Mouse (Mus musculus) neural tube, embryonic 15.5 days (tissue): ENCODE measurements around the gene Nfkb1. TPM values are rescaled to one million over a fixed set of nuclear protein-coding genes. Genes with fewer than 3 reads are reported as not detected.

Source experiments
- ATAC-seq: fragments of 200-750 bp; cut with Nextera tagmentation; 2 replicates; pipeline ENCODE4 v1.8.0; 2017; ENCODE audit warnings: mild to moderate bottlenecking, moderate TSS enrichment, moderate library complexity; ENCODE audit not compliant: low FRiP score
- H3K27ac ChIP-seq: fragments of 300-500 bp; sonication (generic); replicated peaks from 2 replicates; pipeline ENCODE4 v1.5.1; 2015; ENCODE audit warnings: mild to moderate bottlenecking, inconsistent platforms
- H3K27me3 ChIP-seq: fragments of 300-500 bp; sonication (generic); replicated peaks from 2 replicates; pipeline ENCODE4 v1.6.1; 2015; ENCODE audit warnings: inconsistent platforms
- H3K36me3 ChIP-seq: fragments of 300-500 bp; sonication (generic); 2 replicates; pipeline ENCODE4 v1.6.1; 2015; ENCODE audit warnings: inconsistent platforms
- H3K4me1 ChIP-seq: fragments of 300-500 bp; sonication (generic); 2 replicates; pipeline ENCODE4 v1.6.1; 2015; ENCODE audit warnings: inconsistent platforms
- H3K4me2 ChIP-seq: fragments of 300-500 bp; sonication (generic); 2 replicates; pipeline ENCODE4 v1.6.1; 2015; ENCODE audit warnings: inconsistent platforms, mild to moderate bottlenecking, moderate library complexity
- H3K4me3 ChIP-seq: fragments of 300-500 bp; sonication (generic); replicated peaks from 2 replicates; pipeline ENCODE4 v1.5.1; 2015; ENCODE audit warnings: mild to moderate bottlenecking, inconsistent platforms
- H3K9ac ChIP-seq: fragments of 300-500 bp; sonication (generic); replicated peaks from 2 replicates; pipeline ENCODE4 v1.6.1; 2015; ENCODE audit warnings: mild to moderate bottlenecking, inconsistent platforms
- H3K9me3 ChIP-seq: fragments of 300-500 bp; sonication (generic); replicated peaks from 2 replicates; pipeline ENCODE4 v1.6.1; 2016; ENCODE audit warnings: inconsistent platforms
- WGBS: fragments of 180-500 bp; shearing (Covaris S2); methylation state at CpG from one replicate; pipeline ENCODE4 v1.1.7; 2015; ENCODE audit warnings: mixed read lengths; 5-methylcytosine and 5-hydroxymethylcytosine counted together
- polyA plus RNA-seq: library from polyadenylated mRNA; unstranded; fragments of >200 nt; fragmentation: Nextera tagmentation; extraction: Ambion mirVana; gene quantifications from 2 replicates; pipeline ENCODE4 v1.2.1, GENCODE M21; 2015

The Nfkb1 gene
- polyA plus RNA-seq, 1 experiment from 2014 or later: 7.7 TPM

DNA sequence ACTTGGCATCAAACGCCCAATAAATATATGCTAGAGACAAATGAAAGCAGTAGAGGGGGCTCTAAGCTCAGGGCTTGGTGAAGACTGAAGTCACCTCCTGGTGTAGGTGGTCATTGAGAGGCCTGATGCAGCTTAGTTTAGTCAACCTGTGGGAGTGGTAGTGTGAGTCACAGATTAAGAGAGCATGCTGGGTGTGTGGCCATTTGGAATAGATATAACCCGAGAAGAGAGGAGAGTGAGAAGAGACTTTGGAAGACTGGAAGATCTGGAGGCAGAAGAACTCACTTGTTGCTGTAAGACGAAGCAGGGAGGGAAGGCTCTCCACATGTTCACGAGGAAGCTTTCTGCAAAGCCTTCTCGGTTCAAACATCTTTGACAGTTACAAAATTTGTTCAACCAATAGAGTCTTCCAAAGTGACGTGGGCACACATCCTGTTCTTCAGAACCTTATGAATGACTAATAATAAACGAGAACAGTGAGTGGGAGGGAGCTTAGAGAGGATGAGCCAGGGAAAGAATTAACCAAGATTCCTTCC, 135.2 kb downstream of the Nfkb1 start:
- WGBS: 86% methylated on average over 7 of the region's 7 CpGs

DNA sequence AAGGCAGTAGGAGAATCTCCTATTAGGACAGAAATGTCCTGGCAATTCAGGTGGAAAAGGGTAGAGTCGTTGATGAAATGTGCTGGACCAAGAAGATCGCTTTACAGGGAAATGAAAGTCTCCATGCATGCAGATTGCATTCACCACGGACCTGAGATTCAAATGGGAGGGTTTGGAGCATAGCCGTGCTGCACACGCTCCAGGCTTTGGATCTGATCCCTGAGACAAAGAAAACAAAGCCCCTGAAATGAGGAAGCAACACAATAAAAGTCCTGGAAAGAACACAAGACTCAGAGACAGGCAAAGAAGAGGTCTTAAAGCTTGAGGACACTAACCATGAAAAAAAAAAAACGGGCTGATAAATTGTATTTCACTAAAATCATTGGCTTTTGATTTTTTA, 136.2 kb downstream of the Nfkb1 start:
- no peak for ATAC-seq
- no peaks in the 10 kb centered on the region for H3K4me1 ChIP-seq
- 43% methylated on average over 6 of the region's 6 CpGs for WGBS
- H3K36me3 ChIP-seq: no peaks in the 10 kb centered on the region
- no peaks in the 10 kb centered on the region for H3K9me3 ChIP-seq
- H3K9ac ChIP-seq: no peak overlapping the region
- no peak overlapping the region for H3K4me3 ChIP-seq
- no peaks in the 10 kb centered on the region for H3K27me3 ChIP-seq
- no peak overlapping the region for H3K4me2 ChIP-seq
- no peak overlapping the region for H3K27ac ChIP-seq

More for the DNA sequence above, 135.2 kb downstream of the Nfkb1 start:
- Histone ChIP-seq H3K4me1 (no peaks in the 10 kb centered on the region), H3K9ac (no peak overlapping the region), H3K27ac (no peak overlapping the region), H3K27me3 (no peaks in the 10 kb centered on the region), H3K36me3 (no peaks in the 10 kb centered on the region), H3K4me2 (no peak overlapping the region), H3K9me3 (no peaks in the 10 kb centered on the region), H3K4me3 (no peak overlapping the region)
- ATAC-seq: no peak

DNA sequence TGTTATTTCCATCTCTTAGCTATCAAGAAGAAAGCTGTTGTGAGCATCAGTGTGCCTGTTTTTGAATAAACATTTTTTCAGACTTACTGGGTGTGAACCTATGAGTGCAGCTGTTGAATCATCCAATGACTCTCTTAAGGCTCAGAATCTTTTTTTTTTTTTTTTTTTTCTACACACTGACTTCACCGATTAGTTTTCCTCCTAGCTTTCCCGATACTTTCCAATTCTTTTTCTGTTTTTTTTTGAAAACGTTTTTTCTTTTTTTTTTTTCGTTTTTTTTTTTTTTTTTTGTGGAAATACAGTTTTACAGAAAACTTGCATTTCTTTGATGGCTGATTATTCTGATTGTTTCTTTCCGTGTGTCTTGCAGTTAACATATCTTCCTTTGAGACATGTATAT, 138.5 kb downstream of the Nfkb1 start:
- Histone ChIP-seq H3K4me2 (no peak overlapping the region), H3K27me3 (no peaks in the 10 kb centered on the region), H3K4me3 (no peak overlapping the region), H3K9ac (no peak overlapping the region), H3K4me1 (no peaks in the 10 kb centered on the region), H3K9me3 (no peaks in the 10 kb centered on the region), H3K27ac (no peak overlapping the region), H3K36me3 (no peaks in the 10 kb centered on the region)
- ATAC-seq: no peak
- 79% methylated on average over 5 of the region's 5 CpGs for WGBS

DNA sequence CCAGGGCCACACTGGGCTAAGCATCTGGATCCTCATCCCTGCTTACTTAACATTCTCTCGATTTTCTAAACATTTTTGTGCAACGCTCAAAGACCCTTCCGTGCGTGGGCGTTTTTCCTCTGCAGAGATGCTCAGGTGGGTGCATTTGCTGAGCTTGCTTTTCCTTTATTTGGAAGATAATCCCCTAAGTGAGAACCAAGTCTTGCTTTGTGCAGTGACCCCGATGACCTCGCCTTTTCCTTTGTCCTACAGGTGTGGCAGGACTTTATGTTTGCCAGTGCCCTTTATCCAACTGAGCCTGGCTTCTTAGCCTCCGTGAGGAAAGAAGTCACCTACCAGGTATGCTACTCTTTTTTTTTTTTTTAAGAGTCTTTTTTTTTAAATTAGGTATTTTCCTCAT, 144.0 kb downstream of the Nfkb1 start:
- H3K4me1 ChIP-seq: no peaks in the 10 kb centered on the region
- no peak overlapping the region for H3K9ac ChIP-seq
- no peaks in the 10 kb centered on the region for H3K27me3 ChIP-seq
- H3K4me3 ChIP-seq: no peak overlapping the region
- WGBS: 83% methylated on average over 8 of the region's 8 CpGs
- H3K9me3 ChIP-seq: no peaks in the 10 kb centered on the region
- no peak overlapping the region for H3K4me2 ChIP-seq
- H3K27ac ChIP-seq: no peak overlapping the region
- no peak for ATAC-seq
- H3K36me3 ChIP-seq: no peaks in the 10 kb centered on the region

DNA sequence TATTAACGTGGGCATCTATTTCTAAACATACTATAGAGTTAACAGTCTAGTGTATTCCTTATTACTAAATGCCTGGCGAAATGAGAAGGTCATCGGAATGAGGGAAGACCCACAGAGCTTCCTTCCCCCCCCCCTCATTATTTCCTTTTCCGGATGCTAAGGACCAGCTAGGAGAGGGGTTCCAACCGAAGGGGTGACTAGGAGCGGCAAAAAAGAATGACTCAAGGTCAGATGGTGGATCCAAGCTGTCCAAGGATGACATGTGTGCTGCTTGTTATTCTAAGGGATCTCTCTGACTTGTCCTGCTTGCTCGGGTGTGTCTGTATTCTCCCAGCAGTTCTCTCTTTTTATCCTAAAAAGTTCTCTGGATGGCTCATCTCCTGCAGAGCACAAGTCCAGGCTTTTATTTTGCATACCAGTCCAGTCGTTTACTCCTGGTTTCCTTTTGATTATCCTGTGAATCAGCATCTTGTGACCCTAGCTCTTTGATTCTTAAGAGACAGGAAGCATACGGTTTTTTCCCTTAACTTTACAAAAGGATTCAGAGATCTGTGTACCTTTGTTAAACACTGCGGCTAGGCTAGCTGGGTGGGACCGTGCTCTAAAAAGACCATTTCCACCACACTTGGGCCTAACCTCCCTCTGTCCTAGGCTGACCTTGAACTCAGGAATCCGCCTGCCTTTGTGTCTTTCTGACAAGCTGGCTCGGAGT, 145.0 kb downstream of the Nfkb1 start:
- Histone ChIP-seq H3K36me3 (no peaks in the 10 kb centered on the region), H3K4me3 (no peak overlapping the region), H3K9ac (no peak overlapping the region), H3K27me3 (no peaks in the 10 kb centered on the region), H3K4me1 (no peaks in the 10 kb centered on the region), H3K27ac (no peak overlapping the region), H3K4me2 (no peak overlapping the region), H3K9me3 (no peaks in the 10 kb centered on the region)
- 68% methylated on average over 13 of the region's 13 CpGs for WGBS
- no peak for ATAC-seq

Other genes starting within 250 kb of the Nfkb1 start
- 7.4 and 8.8 TPM in 2 replicates for gene Manba, start 205.9 kb downstream of the Nfkb1 start, polyA plus RNA-seq
- gene Slc39a8, start 133.7 kb upstream of the Nfkb1 start, polyA plus RNA-seq: 11.1 and 15.4 TPM in 2 replicates